Mouse (Mus musculus): Measurements from ENCODE around the gene Uck2. TPM values are rescaled to one million over a fixed set of nuclear protein-coding genes. Genes with fewer than 3 reads are reported as not detected.
A peak's percentile ranks its signal among the peaks of the same experiment; 100 is the strongest.

The Uck2 gene
- polyA plus RNA-seq, 1 experiment from 2014 or later = 114 TPM

DNA sequence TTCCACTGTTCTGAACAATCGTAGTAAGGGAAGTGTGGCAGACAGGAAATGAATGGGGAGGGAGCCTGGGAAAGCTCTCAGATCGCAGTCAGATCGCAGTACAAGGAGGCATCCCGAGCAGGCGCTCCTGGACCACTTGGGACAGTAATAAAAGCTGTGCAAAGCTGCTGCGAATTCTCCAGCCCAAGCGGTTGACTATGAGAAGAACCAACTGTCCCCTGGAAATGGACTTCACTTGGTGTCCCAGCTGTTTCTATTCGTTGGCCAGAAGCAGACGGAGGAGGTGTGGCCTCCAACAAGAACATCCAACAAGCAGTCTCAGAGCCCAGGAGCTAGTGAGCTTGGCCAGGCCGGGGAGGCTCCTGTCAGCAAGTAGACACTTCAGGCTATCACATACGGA is 7.3 kb upstream of the Uck2 start:
- Histone ChIP-seq H3K4me3 (no peak overlapping the region), H3K9me3 (no peaks in the 10 kb centered on the region), H3K27me3 (ENCODE audit: insufficient read depth, poor library complexity, severe bottlenecking) (peaks cover 8% of the 10 kb centered on the region; the same call in 1 of the 2 replicates), H3K4me1 (peaks cover 27% of the 10 kb centered on the region), H3K36me3 (no peaks in the 10 kb centered on the region), H3K27ac (peak overlapping the region; percentile 6; the same call in 1 of the 2 replicates)
- 9% methylated on average over 11 of the region's 11 CpGs for WGBS
- DNase-seq (ENCODE audit: low spot score) = peak; percentile 90

DNA sequence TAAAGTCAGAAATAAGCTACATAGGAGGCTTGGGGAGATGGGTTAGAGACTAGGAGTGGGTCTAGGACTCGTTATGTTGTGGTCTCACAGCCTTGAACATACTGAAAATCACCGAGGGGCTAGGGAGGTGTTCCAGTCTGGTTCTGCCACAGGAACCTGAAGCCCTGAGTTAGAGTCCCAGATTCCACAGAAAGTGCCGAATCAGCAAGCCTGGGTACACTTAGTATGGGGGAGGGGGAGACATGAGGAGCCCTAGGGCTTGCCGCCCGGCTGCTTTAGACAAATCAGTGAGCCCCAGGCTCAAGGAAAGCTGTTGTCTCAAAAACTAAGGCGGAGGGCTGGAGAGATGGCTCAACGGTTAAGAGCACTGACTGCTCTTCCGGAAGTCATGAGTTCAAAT is 6.5 kb upstream of the Uck2 start:
- DNase-seq (ENCODE audit: low spot score) = no peak
- Histone ChIP-seq H3K4me1 (peaks cover 27% of the 10 kb centered on the region), H3K4me3 (no peak overlapping the region), H3K9me3 (no peaks in the 10 kb centered on the region), H3K27ac (no peak overlapping the region; the same call in 1 of the 2 replicates), H3K27me3 (ENCODE audit: insufficient read depth, poor library complexity, severe bottlenecking) (peaks cover 8% of the 10 kb centered on the region; the same call in 1 of the 2 replicates), H3K36me3 (no peaks in the 10 kb centered on the region)
- WGBS = 75% methylated on average over 8 of the region's 8 CpGs

DNA sequence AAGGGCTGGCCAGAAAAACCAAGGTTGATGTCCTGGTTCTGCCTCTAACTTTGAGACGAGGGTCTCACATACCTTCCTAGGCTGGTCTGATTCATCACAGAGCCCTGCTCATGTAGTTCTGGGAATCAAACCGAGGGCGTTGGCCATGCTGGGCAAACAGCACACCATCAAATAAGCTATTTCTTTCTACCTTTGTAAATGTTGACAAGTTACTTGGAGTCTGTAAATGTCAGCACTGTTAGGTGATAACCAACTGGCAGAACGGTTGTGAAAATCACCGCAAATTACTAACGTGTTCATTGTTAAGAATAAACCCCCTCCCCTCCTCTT is 5.1 kb upstream of the Uck2 start:
- no peak for DNase-seq (ENCODE audit: low spot score)
- WGBS = 21% methylated on average over 6 of the region's 6 CpGs
- Histone ChIP-seq H3K36me3 (no peaks in the 10 kb centered on the region), H3K4me1 (peaks cover 27% of the 10 kb centered on the region), H3K27me3 (ENCODE audit: insufficient read depth, poor library complexity, severe bottlenecking) (peaks cover 8% of the 10 kb centered on the region; the same call in 1 of the 2 replicates), H3K4me3 (peak overlapping the region; percentile 29; the same call in 1 of the 2 replicates), H3K9me3 (no peaks in the 10 kb centered on the region), H3K27ac (no peak overlapping the region)

DNA sequence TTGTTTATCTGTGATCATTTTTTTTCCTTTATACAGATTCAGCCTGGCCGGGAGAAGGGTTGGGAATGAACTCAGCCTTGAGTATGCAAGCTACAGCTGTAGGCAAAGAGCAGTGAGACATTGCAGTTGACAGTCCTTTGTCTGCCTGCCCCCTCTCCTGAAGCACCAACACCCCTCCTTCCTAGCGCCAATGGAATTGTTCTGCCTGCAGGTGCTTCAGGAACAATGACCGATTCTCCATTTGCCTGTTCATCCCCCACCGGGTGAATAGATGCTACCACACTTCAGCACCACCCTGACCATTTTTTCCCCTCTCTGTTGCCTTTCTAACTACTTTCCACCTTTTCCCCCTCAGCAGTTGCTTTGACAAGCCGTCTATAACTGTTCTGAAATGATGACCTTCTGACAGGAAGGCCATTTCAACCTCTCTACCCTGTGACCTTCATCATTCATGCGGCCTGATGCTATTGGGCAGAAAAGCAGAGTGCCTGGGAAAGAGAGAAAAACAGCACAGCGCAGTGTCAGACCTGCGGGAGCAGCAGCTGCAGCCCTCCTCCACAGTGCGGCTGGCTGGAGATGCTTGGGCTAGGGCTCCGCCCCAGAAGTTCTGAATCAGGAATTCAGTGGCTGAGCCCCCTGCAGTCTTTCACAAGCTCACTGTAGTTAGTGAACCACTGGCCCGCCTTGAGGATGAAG is 4.6 kb upstream of the Uck2 start:
- 7% methylated on average over 11 of the region's 11 CpGs for WGBS
- peak overlapping the region; percentile 29; the same call in 1 of the 2 replicates for H3K4me3 ChIP-seq
- H3K27me3 ChIP-seq (ENCODE audit: insufficient read depth, poor library complexity, severe bottlenecking) = peaks cover 8% of the 10 kb centered on the region; the same call in 1 of the 2 replicates
- no peaks in the 10 kb centered on the region for H3K9me3 ChIP-seq
- 0 out of 2 replicates have a peak overlapping the region, but pooled peaks have one; percentile 10 for H3K27ac ChIP-seq
- peaks cover 32% of the 10 kb centered on the region for H3K4me1 ChIP-seq
- no peaks in the 10 kb centered on the region for H3K36me3 ChIP-seq
- peak; percentile 83 for DNase-seq (ENCODE audit: low spot score)

DNA sequence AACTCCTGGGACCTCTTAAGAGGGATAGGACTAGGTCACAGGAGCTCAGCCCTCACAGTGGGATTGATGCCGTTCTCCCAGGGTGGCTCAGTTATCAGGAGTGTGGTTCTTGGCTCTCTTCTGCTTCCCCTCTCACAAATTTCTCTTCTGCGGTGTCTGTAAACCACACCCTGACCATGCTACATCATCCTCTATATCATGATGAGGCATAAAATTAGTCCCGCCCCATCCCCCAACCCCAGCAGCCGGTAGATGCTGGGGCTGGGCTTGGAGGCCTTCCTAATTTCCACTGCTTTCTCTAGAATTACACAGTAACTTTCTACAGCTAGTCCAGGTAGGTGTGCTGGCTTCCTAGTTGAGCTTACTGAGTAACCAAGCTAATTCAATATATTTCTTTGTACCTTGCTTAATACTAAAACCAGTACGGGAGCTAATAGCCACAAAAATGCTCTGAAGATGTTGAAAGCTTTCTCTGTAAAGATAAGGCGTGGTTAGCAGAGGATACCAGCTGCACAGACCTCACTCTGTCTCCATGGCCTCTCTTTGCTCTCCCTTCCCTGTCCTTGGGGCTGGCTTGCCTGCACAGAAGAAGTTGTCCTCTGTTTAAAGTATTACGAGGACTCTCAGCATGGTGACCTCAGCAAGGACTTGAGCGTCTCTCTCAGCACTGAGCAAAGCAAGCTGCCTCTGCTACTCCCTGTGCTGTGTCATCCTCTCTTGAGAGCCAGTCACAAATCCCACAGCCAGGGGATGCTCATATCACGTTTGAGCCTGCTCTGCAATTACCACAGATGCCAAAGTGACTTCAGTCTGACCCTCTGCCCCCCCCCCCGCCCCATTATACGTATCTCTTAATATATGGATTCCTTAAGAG is 3.8 kb upstream of the Uck2 start:
- no peaks in the 10 kb centered on the region for H3K9me3 ChIP-seq
- WGBS = 34% methylated on average over 11 of the region's 11 CpGs
- H3K27me3 ChIP-seq (ENCODE audit: insufficient read depth, poor library complexity, severe bottlenecking) = peaks cover 8% of the 10 kb centered on the region; the same call in 1 of the 2 replicates
- peaks cover 33% of the 10 kb centered on the region for H3K4me1 ChIP-seq
- H3K36me3 ChIP-seq = no peaks in the 10 kb centered on the region
- H3K27ac ChIP-seq = no peak overlapping the region
- no peak for DNase-seq (ENCODE audit: low spot score)
- H3K4me3 ChIP-seq = no peak overlapping the region

DNA sequence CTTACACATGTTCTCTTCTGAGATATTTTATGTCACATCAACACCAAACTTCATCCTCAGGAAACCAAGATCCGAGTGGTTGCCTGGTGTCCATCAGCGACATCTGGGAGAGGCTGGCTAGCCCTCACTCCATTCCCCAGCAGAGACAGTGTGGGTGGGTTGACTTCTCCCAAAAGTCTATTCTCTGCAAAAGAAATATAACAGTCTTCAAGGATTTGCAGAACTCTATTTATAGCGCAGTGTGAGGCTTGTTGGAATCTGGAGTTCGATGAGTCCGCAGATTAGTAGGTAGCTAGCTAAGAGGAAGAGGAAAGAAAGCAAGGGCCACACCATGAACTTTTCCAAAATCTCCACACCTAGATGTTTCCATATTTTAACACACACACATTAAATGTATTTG is 2.0 kb upstream of the Uck2 start:
- Histone ChIP-seq H3K27ac (no peak overlapping the region), H3K36me3 (no peaks in the 10 kb centered on the region), H3K4me1 (peaks cover 37% of the 10 kb centered on the region), H3K4me3 (no peak overlapping the region), H3K27me3 (ENCODE audit: insufficient read depth, poor library complexity, severe bottlenecking) (peaks cover 8% of the 10 kb centered on the region; the same call in 1 of the 2 replicates), H3K9me3 (no peaks in the 10 kb centered on the region)
- no peak for DNase-seq (ENCODE audit: low spot score)
- WGBS = 52% methylated on average over 5 of the region's 5 CpGs

DNA sequence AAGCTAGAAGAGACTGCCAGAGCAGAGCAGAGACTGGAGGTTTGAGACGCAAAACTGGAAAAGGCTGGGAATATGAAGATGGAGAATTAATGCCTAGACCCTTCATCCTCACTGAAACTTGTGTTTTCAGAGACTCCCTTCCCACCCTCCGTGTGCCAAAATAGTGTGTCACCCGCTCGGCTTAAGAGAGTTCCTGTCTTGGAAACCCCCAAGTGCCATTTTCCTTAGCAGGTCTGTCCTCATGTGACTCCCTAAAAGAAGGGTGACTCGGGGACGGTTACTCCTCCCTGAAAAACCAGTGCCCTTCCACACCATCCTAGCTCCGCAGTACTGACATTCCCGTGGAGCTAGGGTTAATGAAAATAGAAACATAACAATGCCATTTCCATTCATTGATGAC is 236 bp upstream of the Uck2 start:
- peaks cover 8% of the 10 kb centered on the region; the same call in 1 of the 2 replicates for H3K27me3 ChIP-seq (ENCODE audit: insufficient read depth, poor library complexity, severe bottlenecking)
- peaks cover 44% of the 10 kb centered on the region for H3K4me1 ChIP-seq
- no peak for DNase-seq (ENCODE audit: low spot score)
- H3K4me3 ChIP-seq = peak overlapping the region; percentile 97
- peak overlapping the region; percentile 99 for H3K27ac ChIP-seq
- H3K9me3 ChIP-seq = no peaks in the 10 kb centered on the region
- no peaks in the 10 kb centered on the region for H3K36me3 ChIP-seq
- under 1% methylated on average over 8 of the region's 8 CpGs for WGBS

DNA sequence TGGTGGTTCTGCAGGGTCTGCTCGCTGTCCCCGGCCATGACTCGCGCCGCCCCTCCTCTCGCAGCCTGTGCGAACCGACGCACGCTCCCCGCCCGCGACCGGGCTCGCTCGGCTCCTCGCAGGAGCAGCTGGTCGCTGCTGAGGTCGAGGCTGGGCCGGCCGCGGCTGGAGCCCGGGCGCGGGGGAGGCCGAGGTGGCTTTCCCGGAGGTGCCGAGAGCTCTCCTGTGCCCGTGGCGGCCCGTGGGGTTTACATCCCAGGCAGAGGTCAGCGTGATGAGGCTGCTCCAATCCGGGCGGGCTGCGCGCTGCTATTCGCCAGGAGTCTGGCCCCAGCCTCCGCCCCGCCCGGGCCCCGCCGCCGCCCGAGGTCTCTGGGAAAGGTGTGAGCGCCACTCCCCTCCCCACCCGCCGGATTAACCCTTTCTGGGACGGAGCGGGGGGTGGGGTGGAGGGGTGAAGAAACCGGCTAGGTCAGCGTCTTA is 242 bp downstream of the Uck2 start:
- no peaks in the 10 kb centered on the region for H3K9me3 ChIP-seq
- peak overlapping the region; percentile 97 for H3K4me3 ChIP-seq
- H3K27ac ChIP-seq = peak overlapping the region; percentile 99
- peak; percentile 97 for DNase-seq (ENCODE audit: low spot score)
- under 1% methylated on average over 51 of the region's 51 CpGs for WGBS
- H3K27me3 ChIP-seq (ENCODE audit: insufficient read depth, poor library complexity, severe bottlenecking) = peaks cover 7% of the 10 kb centered on the region; the same call in 1 of the 2 replicates
- H3K36me3 ChIP-seq = 0 out of 2 replicates have a peak, but pooled peaks cover 3% of the 10 kb centered on the region
- H3K4me1 ChIP-seq = peaks cover 43% of the 10 kb centered on the region

DNA sequence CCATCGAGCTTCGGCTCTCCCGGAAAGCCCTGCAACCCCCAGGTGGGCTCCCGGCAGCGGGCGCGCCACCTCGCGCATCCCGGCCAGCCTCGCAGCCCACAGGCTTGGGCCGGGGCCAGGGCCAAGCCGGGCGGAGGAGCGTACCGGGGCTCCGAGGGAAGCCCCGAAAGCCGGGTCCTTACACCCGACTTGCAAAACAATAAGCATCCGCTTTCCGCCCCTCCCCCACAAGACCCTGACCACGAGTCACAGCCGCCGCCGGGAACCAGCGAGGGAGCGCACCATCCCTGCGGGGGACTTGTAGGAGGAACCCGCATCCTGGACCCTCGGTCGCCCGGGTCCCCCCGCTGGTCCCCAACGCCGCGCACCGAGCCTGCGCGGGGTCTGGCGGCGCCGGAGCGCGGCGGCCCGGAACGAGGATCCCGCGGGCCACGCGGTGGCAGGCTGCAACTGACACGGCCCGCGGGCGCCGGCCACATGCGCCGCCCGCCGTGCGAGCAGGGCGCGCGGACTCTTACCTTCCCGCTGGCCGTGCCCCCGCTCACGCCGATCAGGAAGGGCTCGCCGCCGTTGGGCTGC is 773 bp downstream of the Uck2 start:
- peak overlapping the region; percentile 99 for H3K27ac ChIP-seq
- H3K27me3 ChIP-seq (ENCODE audit: insufficient read depth, poor library complexity, severe bottlenecking) = peaks cover 2% of the 10 kb centered on the region; the same call in 1 of the 2 replicates
- WGBS = under 1% methylated on average over 72 of the region's 73 CpGs
- DNase-seq (ENCODE audit: low spot score) = peak; percentile 89
- H3K4me1 ChIP-seq = peaks cover 40% of the 10 kb centered on the region
- peak overlapping the region; percentile 97 for H3K4me3 ChIP-seq
- 0 out of 2 replicates have a peak, but pooled peaks cover 3% of the 10 kb centered on the region for H3K36me3 ChIP-seq
- H3K9me3 ChIP-seq = no peaks in the 10 kb centered on the region

DNA sequence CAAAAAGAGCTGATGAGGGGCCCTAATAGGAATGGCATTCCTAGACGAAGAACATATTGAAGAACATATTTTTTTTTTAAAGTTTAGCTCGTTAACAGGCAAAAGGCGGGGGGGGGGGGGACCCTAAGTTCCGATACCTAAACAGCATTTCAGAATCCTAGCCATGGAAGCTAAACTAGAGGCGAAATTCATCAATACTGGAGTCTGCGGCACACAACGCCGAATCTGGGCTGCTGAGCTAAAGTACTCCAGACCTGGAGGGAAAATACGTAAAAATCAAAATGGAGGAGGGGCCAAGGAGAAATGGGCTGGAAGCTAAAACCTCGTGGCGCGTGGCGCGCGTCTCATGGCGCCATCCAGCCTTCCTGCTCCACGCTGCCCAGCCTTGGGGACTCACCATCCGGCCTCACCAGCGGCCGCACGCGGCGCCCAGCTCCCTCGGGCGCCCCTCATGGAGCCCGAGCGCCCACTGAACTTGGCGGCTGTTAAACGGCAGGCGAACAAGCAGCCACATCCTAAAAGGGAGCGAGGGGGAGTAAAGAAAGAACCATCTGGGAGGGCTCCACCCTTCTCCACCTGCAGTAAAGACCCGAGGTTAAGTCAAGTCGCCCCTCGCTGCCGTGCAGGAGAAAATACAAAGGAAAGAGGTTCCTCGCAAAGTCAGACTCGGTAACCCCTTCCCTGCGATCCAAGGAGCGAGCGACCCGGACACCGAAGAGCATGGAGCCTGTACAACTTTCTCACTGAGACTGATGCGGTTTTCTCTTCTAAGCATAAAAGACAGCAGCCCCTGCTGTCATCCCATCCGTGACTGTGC is 1.5 kb downstream of the Uck2 start:
- Histone ChIP-seq H3K4me3 (peak overlapping the region; percentile 97), H3K9me3 (no peaks in the 10 kb centered on the region), H3K27me3 (ENCODE audit: insufficient read depth, poor library complexity, severe bottlenecking) (no peaks in the 10 kb centered on the region; the same call in 1 of the 2 replicates), H3K4me1 (peaks cover 42% of the 10 kb centered on the region), H3K36me3 (0 out of 2 replicates have a peak, but pooled peaks cover 3% of the 10 kb centered on the region), H3K27ac (peak overlapping the region; percentile 99)
- WGBS = under 1% methylated on average over 44 of the region's 44 CpGs
- DNase-seq (ENCODE audit: low spot score) = peak; percentile 85

DNA sequence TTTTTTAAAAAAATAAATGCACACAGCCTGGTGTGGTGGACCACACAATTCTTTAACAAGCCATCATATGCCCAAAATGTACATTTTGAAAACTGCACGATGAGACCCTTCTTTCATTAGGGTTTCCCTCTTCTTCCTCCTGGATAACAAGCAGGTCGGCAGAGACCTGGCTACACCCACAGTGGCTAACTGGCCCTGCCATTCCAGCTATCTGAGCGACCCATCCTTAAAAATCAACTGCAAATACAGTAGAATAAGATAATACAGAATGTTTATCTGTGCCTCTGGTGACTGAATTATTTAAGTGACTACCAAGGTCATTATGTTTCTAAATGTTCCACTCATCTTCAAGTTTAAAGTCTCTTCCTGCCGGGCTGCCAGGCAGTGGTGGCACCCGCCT is 2.4 kb downstream of the Uck2 start:
- DNase-seq (ENCODE audit: low spot score) = no peak
- H3K27me3 ChIP-seq (ENCODE audit: insufficient read depth, poor library complexity, severe bottlenecking) = no peaks in the 10 kb centered on the region
- WGBS = 51% methylated on average over 5 of the region's 5 CpGs
- H3K4me3 ChIP-seq = peak overlapping the region; percentile 97
- H3K9me3 ChIP-seq = no peaks in the 10 kb centered on the region
- H3K4me1 ChIP-seq = peaks cover 49% of the 10 kb centered on the region
- 0 out of 2 replicates have a peak, but pooled peaks cover 3% of the 10 kb centered on the region for H3K36me3 ChIP-seq
- H3K27ac ChIP-seq = peak overlapping the region; percentile 99; the same call in 1 of the 2 replicates

DNA sequence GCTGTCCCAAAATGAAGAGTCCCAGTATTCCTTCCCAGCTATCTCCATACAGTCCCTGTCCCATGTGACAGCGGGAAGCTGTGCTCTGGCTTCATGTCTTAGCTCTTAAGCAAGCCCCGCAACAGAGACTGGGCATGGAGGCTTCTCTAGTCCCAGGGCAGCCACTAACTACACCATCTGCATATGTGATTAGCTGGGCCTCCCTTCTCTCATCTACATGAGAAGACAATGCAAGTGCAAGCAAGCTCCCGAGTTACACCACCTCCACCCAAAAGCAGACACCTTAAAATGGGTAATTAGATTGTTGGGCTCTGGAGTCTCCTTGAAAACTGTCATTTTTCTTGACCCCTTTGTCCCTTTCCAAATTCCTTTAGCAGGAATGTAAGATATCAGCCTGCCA is 3.0 kb downstream of the Uck2 start:
- peak overlapping the region; percentile 99 for H3K27ac ChIP-seq
- peak overlapping the region; percentile 15; the same call in 1 of the 2 replicates for H3K4me3 ChIP-seq
- H3K36me3 ChIP-seq = 0 out of 2 replicates have a peak, but pooled peaks cover 3% of the 10 kb centered on the region
- DNase-seq (ENCODE audit: low spot score) = no peak
- 68% methylated on average over 3 of the region's 3 CpGs for WGBS
- peaks cover 49% of the 10 kb centered on the region for H3K4me1 ChIP-seq
- H3K9me3 ChIP-seq = no peaks in the 10 kb centered on the region
- H3K27me3 ChIP-seq (ENCODE audit: insufficient read depth, poor library complexity, severe bottlenecking) = no peaks in the 10 kb centered on the region

Data from heart, embryonic 10.5 days (tissue).